Comparison of ENCODE assay signal across 8 mouse cellular contexts in genomic region chr4:122985110-122985509, GRCm38 (mm10). TPM values are rescaled to one million over a fixed set of nuclear protein-coding genes. Genes with fewer than 3 reads are reported as not detected.
DNase-seq lines count a peak whose midpoint lies in the region; ATAC-seq and TF ChIP-seq lines count a peak whose summit lies in the region.

No protein-coding gene starts in this region.

- peak; percentile 31 for DNase-seq in ovary, adult 18-20 months (ENCODE audit: low spot score)
- DNase-seq in ovary, postnatal 10 days (ENCODE audit: low spot score) = no peak
- DNase-seq in embryo, embryonic 10 days (ENCODE audit: low spot score) = peak; percentile 81
- DNase-seq in liver, adult 2 months (ENCODE audit: extremely low read depth, low read depth, low spot score) = peak; percentile 74
- peak; percentile 90 for DNase-seq in naive thymus-derived CD4-positive, alpha-beta T cell, adult 2 months (ENCODE audit: low read depth)
- DNase-seq in thymus, postnatal 10 days (ENCODE audit: low spot score in 2 of 2) = peak; percentile 55 to 80

- no peak overlapping the region for H3K4me2 ChIP-seq in heart, embryonic 14.5 days (ENCODE audit: low read length)
- H3K4me2 ChIP-seq in kidney, embryonic 16.5 days (replicated peaks; ENCODE audit: low read depth, low read length) = no peak overlapping the region

- no peaks in the 10 kb centered on the region for H3K9me3 ChIP-seq in heart, embryonic 14.5 days (ENCODE audit: control insufficient read depth, low read length)
- H3K9me3 ChIP-seq in kidney, embryonic 16.5 days (ENCODE audit: low read length) = no peaks in the 10 kb centered on the region

- ATAC-seq in heart, embryonic 14.5 days (ENCODE audit: insufficient number of reproducible peaks, insufficient read depth, low FRiP score, low read depth) = peak; percentile 70; the same call in 1 of the 2 replicates
- peak; percentile 91 for ATAC-seq in kidney, embryonic 16.5 days (ENCODE audit: low FRiP score, low TSS enrichment)

- H3K27me3 ChIP-seq in heart, embryonic 14.5 days (ENCODE audit: control insufficient read depth, insufficient read depth, low read length) = peaks cover 26% of the 10 kb centered on the region
- peaks cover 14% of the 10 kb centered on the region for H3K27me3 ChIP-seq in kidney, embryonic 16.5 days (ENCODE audit: insufficient read depth, low read length)
- H3K27me3 ChIP-seq in liver, adult 2 months (ENCODE audit: control insufficient read depth, insufficient read depth, low read length) = peaks cover 9% of the 10 kb centered on the region; the same call in 1 of the 2 replicates

- WGBS in heart, embryonic 14.5 days = 29% methylated on average over 8 of the region's 8 CpGs
- 19% methylated on average over 8 of the region's 8 CpGs for whole genome bisulfite sequencing in kidney, embryonic 16.5 days
- 21% methylated on average over 8 of the region's 8 CpGs for WGBS in liver, adult 2 months

- no peak overlapping the region for H3K4me3 ChIP-seq in heart, embryonic 14.5 days (ENCODE audit: control insufficient read depth in 1 of 2, insufficient read depth in 1 of 2, low read depth in 1 of 2, low read length in 2 of 2)
- no peak overlapping the region for H3K4me3 ChIP-seq in kidney, embryonic 16.5 days (ENCODE audit: low read length)
- H3K4me3 ChIP-seq in liver, adult 2 months (ENCODE audit: insufficient read depth, low read depth, low read length) = no peak overlapping the region

- TF ChIP-seq CTCF in liver, adult 2 months (IDR thresholded peaks at IDR 0.05; ENCODE audit: low read depth, low read length) = peak; percentile 72

- H3K79me2 ChIP-seq in liver, adult 2 months (ENCODE audit: control insufficient read depth, insufficient read depth, low read length) = no peaks in the 10 kb centered on the region

- peaks cover 6 to 7% of the 10 kb centered on the region in 2 experiments for H3K4me1 ChIP-seq in heart, embryonic 14.5 days (ENCODE audit: control insufficient read depth in 2 of 2, insufficient read depth in 2 of 2, low read length in 2 of 2)
- peaks cover 22% of the 10 kb centered on the region for H3K4me1 ChIP-seq in kidney, embryonic 16.5 days (ENCODE audit: insufficient read depth, low read length)
- peaks cover 6% of the 10 kb centered on the region for H3K4me1 ChIP-seq in liver, adult 2 months (ENCODE audit: control insufficient read depth, insufficient read depth, low read length)

- H3K9ac ChIP-seq in heart, embryonic 14.5 days (ENCODE audit: low read length) = no peak overlapping the region
- no peak overlapping the region for H3K9ac ChIP-seq in kidney, embryonic 16.5 days (replicated peaks; ENCODE audit: low read length)
- no peak overlapping the region for H3K9ac ChIP-seq in liver, adult 2 months (ENCODE audit: low read depth, low read length)

- TF ChIP-seq POLR2A in liver, adult 2 months (IDR thresholded peaks at IDR 0.05; ENCODE audit: extremely low read depth, insufficient read depth, low read length) = no peak

- no peak overlapping the region for H3K27ac ChIP-seq in heart, embryonic 14.5 days (replicated peaks in 1 of 2; ENCODE audit: control insufficient read depth in 1 of 2, insufficient read depth in 1 of 2, low read depth in 2 of 2, low read length in 2 of 2)
- H3K27ac ChIP-seq in kidney, embryonic 16.5 days (ENCODE audit: low read length) = no peak overlapping the region
- H3K27ac ChIP-seq in liver, adult 2 months (replicated peaks; ENCODE audit: insufficient read depth, low read depth, low read length) = no peak overlapping the region

- H3K36me3 ChIP-seq in heart, embryonic 14.5 days (ENCODE audit: control insufficient read depth, insufficient read depth, low read length) = no peaks in the 10 kb centered on the region
- no peaks in the 10 kb centered on the region for H3K36me3 ChIP-seq in kidney, embryonic 16.5 days (ENCODE audit: insufficient read depth, low read length)
- H3K36me3 ChIP-seq in liver, adult 2 months (ENCODE audit: control insufficient read depth, insufficient read depth, low read length) = no peaks in the 10 kb centered on the region

RNA-seq across cellular contexts. Expression of gene Mycl, which starts 10.3 kb away (rescaled TPM):
- 0.35 and 0.63 TPM in 2 replicates for polyA plus RNA-seq in heart, embryonic 14.5 days (2014; fragmentation: Nextera tagmentation; extraction: Ambion mirVana)
- 6.8 and 7.0 TPM in 2 replicates for polyA plus RNA-seq in kidney, embryonic 16.5 days (2015; fragmentation: Nextera tagmentation; extraction: Ambion mirVana)
- 7.0 and 7.6 TPM in 2 replicates for total RNA-seq in liver, adult 2 months (2014; rRNA removed)
- 3.3 and 3.6 TPM in 2 replicates for polyA plus RNA-seq in liver, adult 2 months (2012; rRNA removed)

RNA-seq across cellular contexts. Expression of gene Mfsd2a, which starts 24.1 kb away (rescaled TPM):
- polyA plus RNA-seq in heart, embryonic 14.5 days (2014; fragmentation: Nextera tagmentation; extraction: Ambion mirVana) = 0.38 and 0.42 TPM in 2 replicates
- 3.1 and 3.4 TPM in 2 replicates for polyA plus RNA-seq in kidney, embryonic 16.5 days (2015; fragmentation: Nextera tagmentation; extraction: Ambion mirVana)
- 40.6 and 44.0 TPM in 2 replicates for total RNA-seq in liver, adult 2 months (2014; rRNA removed)
- 32.8 and 62.5 TPM in 2 replicates for polyA plus RNA-seq in liver, adult 2 months (2012; rRNA removed)

RNA-seq across cellular contexts. Expression of gene Trit1, which starts 31.3 kb away (rescaled TPM):
- 11.1 and 12.1 TPM in 2 replicates for polyA plus RNA-seq in heart, embryonic 14.5 days (2014; fragmentation: Nextera tagmentation; extraction: Ambion mirVana)
- polyA plus RNA-seq in kidney, embryonic 16.5 days (2015; fragmentation: Nextera tagmentation; extraction: Ambion mirVana) = 18.1 and 21.5 TPM in 2 replicates
- total RNA-seq in liver, adult 2 months (2014; rRNA removed) = 9.2 and 11.2 TPM in 2 replicates
- 3.2 and 4.3 TPM in 2 replicates for polyA plus RNA-seq in liver, adult 2 months (2012; rRNA removed)
